Mouse (Mus musculus) left cerebral cortex, postnatal 36 days (tissue): ENCODE results near the gene Phlpp1. TPM values are rescaled to one million over a fixed set of nuclear protein-coding genes. Genes with fewer than 3 reads are reported as not detected.
A peak's percentile ranks its signal among the peaks of the same experiment; 100 is the strongest.

Source experiments
- DNase-seq, 2 experiments: peaks; one replicate each; pipeline ENCODE4 v3.0.0; 2021 to 2022; ENCODE audit warnings: low spot score in 2 of 2, mixed read lengths in 1 of 2
- intact Hi-C: fragments of 180-260 bp; cut with DNase I; formaldehyde crosslinking; loops from one replicate; pipeline ENCODE4 v1.15.1; 2025
- total RNA-seq, 2 experiments: library from RNA; stranded (reverse); gene quantifications; 2 replicates each; pipeline ENCODE4 v1.2.3; 2021

The Phlpp1 gene
- total RNA-seq: 10 to 100 TPM; 64.2 to 65.0 TPM

- DNase-seq: peak; percentile 100
- intact Hi-C loops: loop anchor here (2.0 to 10.0 kb wide), 6 partner anchors 71 to 543 kb away; partner anchors contain the start of genes Bcl2 and Zcchc2
These were observed at the start of gene Phlpp1 for GRCm38 (mm10) chr1:106171241-106172220. Gene Phlpp1 (plus strand): TSS chr1:106171752.

- intact Hi-C loops: no loop called here
- peak; percentile 5 to 24 for DNase-seq
These were observed 45.0 kb upstream of the Phlpp1 start for GRCm38 (mm10) chr1:106126601-106127000.

GRCm38 (mm10) chr1:106131697-106132349 lies 39.7 kb upstream of the Phlpp1 start:
- DNase-seq: no peak
- intact Hi-C loops: no loop called here

- DNase-seq: no peak
- intact Hi-C loops: no loop called here
These were observed 39.2 kb upstream of the Phlpp1 start for GRCm38 (mm10) chr1:106132350-106132700.

GRCm38 (mm10) chr1:106138691-106139090 lies 32.9 kb upstream of the Phlpp1 start:
- intact Hi-C loops: no loop called here
- no peak for DNase-seq

- no peak for DNase-seq
- intact Hi-C loops: no loop called here
These were observed 32.4 kb upstream of the Phlpp1 start for GRCm38 (mm10) chr1:106139137-106139536.

- DNase-seq: no peak
- intact Hi-C loops: no loop called here
These were observed 29.5 kb upstream of the Phlpp1 start for GRCm38 (mm10) chr1:106142010-106142409.

- intact Hi-C loops: no loop called here
- no peak for DNase-seq
These were observed 27.0 kb upstream of the Phlpp1 start for GRCm38 (mm10) chr1:106144534-106144933.

GRCm38 (mm10) chr1:106145055-106145454 lies 26.5 kb upstream of the Phlpp1 start:
- DNase-seq: no peak
- intact Hi-C loops: no loop called here

- no peak for DNase-seq
- intact Hi-C loops: no loop called here
These were observed 25.9 kb upstream of the Phlpp1 start for GRCm38 (mm10) chr1:106145565-106146190.

- intact Hi-C loops: no loop called here
- no peak for DNase-seq
These were observed 22.9 kb upstream of the Phlpp1 start for GRCm38 (mm10) chr1:106148386-106149380.

- DNase-seq: no peak
- intact Hi-C loops: loop anchor here (10.0 kb wide), 1 partner anchor 77 kb away; no protein-coding TSS in a partner anchor
These were observed 19.7 kb upstream of the Phlpp1 start for GRCm38 (mm10) chr1:106151846-106152245.

- intact Hi-C loops: loop anchor here (10.0 kb wide), 1 partner anchor 78 kb away; no protein-coding TSS in a partner anchor
- no peak for DNase-seq
These were observed 18.8 kb upstream of the Phlpp1 start for GRCm38 (mm10) chr1:106152742-106153141.

- intact Hi-C loops: loop anchor here (10.0 kb wide), 1 partner anchor 80 kb away; no protein-coding TSS in a partner anchor
- no peak for DNase-seq
These were observed 17.0 kb upstream of the Phlpp1 start for GRCm38 (mm10) chr1:106154590-106154989.

- intact Hi-C loops: loop anchor here (10.0 kb wide), 1 partner anchor 80 kb away; no protein-coding TSS in a partner anchor
- DNase-seq: peak; percentile 49 to 50
These were observed 16.4 kb upstream of the Phlpp1 start for GRCm38 (mm10) chr1:106155087-106155567.

GRCm38 (mm10) chr1:106155702-106156101 lies 15.8 kb upstream of the Phlpp1 start:
- DNase-seq: no peak
- intact Hi-C loops: loop anchor here (10.0 kb wide), 1 partner anchor 81 kb away; no protein-coding TSS in a partner anchor

GRCm38 (mm10) chr1:106157961-106158515 lies 13.5 kb upstream of the Phlpp1 start:
- intact Hi-C loops: loop anchor here (10.0 kb wide), 1 partner anchor 83 kb away; no protein-coding TSS in a partner anchor
- no peak for DNase-seq

- no peak for DNase-seq
- intact Hi-C loops: loop anchor here (10.0 kb wide), 1 partner anchor 85 kb away; no protein-coding TSS in a partner anchor
These were observed 11.9 kb upstream of the Phlpp1 start for GRCm38 (mm10) chr1:106159667-106160066.
